Mouse (Mus musculus): ENCODE measurements around the gene Vwce.

GRCm38 (mm10) chr19:10640080-10640479, 6.1 kb downstream of the Vwce start:
- no peak for TF ChIP-seq CTCF (IDR thresholded peaks at IDR 0.05; ENCODE audit: low read depth, low read length)
- no peak for TF ChIP-seq POLR2A (IDR thresholded peaks at IDR 0.05; ENCODE audit: extremely low read depth, insufficient read depth, low read length)
